Mouse (Mus musculus) hindbrain, embryonic 15.5 days (tissue): ENCODE results near the gene Fbxw5. TPM values are rescaled to one million over a fixed set of nuclear protein-coding genes. Genes with fewer than 3 reads are reported as not detected.

Experiments used
- ATAC-seq: fragments of 200-750 bp; cut with Nextera tagmentation; 2 replicates; pipeline ENCODE4 v1.8.0; 2017; ENCODE audit warnings: low read depth, moderate number of reproducible peaks, moderate TSS enrichment; ENCODE audit not compliant: low FRiP score
- H3K27ac ChIP-seq: fragments of 300-500 bp; sonication (generic); replicated peaks from 2 replicates; pipeline ENCODE4 v1.5.1; 2015; ENCODE audit warnings: mild to moderate bottlenecking, inconsistent platforms
- H3K27me3 ChIP-seq: fragments of 300-500 bp; sonication (generic); 2 replicates; pipeline ENCODE4 v1.6.1; 2015; ENCODE audit warnings: control low read depth, inconsistent platforms
- H3K36me3 ChIP-seq: fragments of 300-500 bp; sonication (generic); 2 replicates; pipeline ENCODE4 v1.6.1; 2015; ENCODE audit warnings: control low read depth, inconsistent platforms
- H3K4me1 ChIP-seq: fragments of 300-500 bp; sonication (generic); replicated peaks from 2 replicates; pipeline ENCODE4 v1.6.1; 2015; ENCODE audit warnings: control low read depth, inconsistent platforms
- H3K4me2 ChIP-seq: fragments of 300-500 bp; sonication (generic); 2 replicates; pipeline ENCODE4 v1.6.1; 2015; ENCODE audit warnings: moderate library complexity, mild to moderate bottlenecking, inconsistent platforms
- H3K4me3 ChIP-seq: fragments of 300-500 bp; sonication (generic); 2 replicates; pipeline ENCODE4 v1.5.1; 2015; ENCODE audit warnings: mild to moderate bottlenecking, inconsistent platforms
- H3K9ac ChIP-seq: fragments of 300-500 bp; sonication (generic); 2 replicates; pipeline ENCODE4 v1.6.1; 2015; ENCODE audit warnings: inconsistent platforms
- H3K9me3 ChIP-seq: fragments of 300-500 bp; sonication (generic); 2 replicates; pipeline ENCODE4 v1.6.1; 2016; ENCODE audit warnings: control low read depth, inconsistent platforms
- WGBS: fragments of 180-500 bp; shearing (Covaris S2); methylation state at CpG from one replicate; pipeline ENCODE4 v1.1.7; 2015; 5-methylcytosine and 5-hydroxymethylcytosine counted together
- polyA plus RNA-seq: library from polyadenylated mRNA; unstranded; fragments of >200 nt; fragmentation: Nextera tagmentation; extraction: Ambion mirVana; gene quantifications from 2 replicates; pipeline ENCODE4 v1.2.1, GENCODE M21; 2015

The Fbxw5 gene
- polyA plus RNA-seq, 1 experiment from 2014 or later: 143 TPM

DNA sequence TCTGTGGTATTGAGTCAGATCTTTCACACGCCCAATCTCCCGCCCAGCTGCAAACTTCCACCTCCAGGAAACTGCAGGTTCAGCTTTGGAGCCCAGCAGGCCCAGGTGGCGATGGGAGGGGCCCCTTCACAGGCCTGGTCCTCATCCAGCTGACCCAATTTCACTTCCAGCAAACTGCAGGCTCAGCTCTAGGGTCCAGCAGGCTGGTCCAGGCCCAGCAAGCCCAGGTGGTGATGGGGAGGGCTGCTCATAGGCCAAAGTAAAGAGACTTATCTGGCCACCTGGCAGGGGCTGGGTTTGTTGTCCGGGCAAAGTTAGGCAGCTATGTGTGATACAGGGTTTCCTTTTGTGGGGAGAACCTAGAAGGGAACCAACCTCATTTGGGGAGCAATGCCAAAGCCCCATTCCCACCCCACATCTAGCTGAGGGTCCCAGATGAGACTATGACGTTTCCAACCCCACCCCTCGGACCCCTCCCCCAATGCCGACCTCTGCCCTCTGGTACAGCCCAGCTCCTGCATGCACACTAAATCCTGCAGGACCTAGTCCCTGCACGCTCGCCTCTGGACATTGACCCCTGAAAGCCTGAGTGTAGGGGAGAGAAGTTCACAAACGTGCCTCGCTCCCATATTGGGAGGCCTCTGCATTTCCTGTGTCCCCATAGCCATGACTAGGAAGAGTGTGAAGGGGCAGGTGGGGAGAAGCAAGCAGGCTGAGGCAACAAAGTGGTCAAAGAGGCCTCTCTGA is 15.5 kb upstream of the Fbxw5 start:
- WGBS: 74% methylated on average over 11 of the region's 11 CpGs
- Histone ChIP-seq H3K4me2 (no peak overlapping the region), H3K9me3 (no peaks in the 10 kb centered on the region), H3K27ac (no peak overlapping the region), H3K27me3 (no peaks in the 10 kb centered on the region), H3K4me3 (no peak overlapping the region), H3K36me3 (no peaks in the 10 kb centered on the region), H3K9ac (no peak overlapping the region), H3K4me1 (no peaks in the 10 kb centered on the region)
- ATAC-seq: no peak

GRCm38 (mm10) chr2:25487965-25488670 is 12.4 kb upstream of the Fbxw5 start:
- Histone ChIP-seq H3K9ac (no peak overlapping the region), H3K4me3 (no peak overlapping the region), H3K27me3 (no peaks in the 10 kb centered on the region), H3K9me3 (no peaks in the 10 kb centered on the region), H3K4me2 (no peak overlapping the region), H3K27ac (no peak overlapping the region), H3K36me3 (no peaks in the 10 kb centered on the region), H3K4me1 (no peaks in the 10 kb centered on the region)
- ATAC-seq: no peak
- 76% methylated on average over 6 of the region's 6 CpGs for WGBS

- H3K4me3 ChIP-seq: no peak overlapping the region
- ATAC-seq: no peak
- no peak overlapping the region for H3K4me2 ChIP-seq
- no peaks in the 10 kb centered on the region for H3K9me3 ChIP-seq
- no peaks in the 10 kb centered on the region for H3K36me3 ChIP-seq
- no peak overlapping the region for H3K9ac ChIP-seq
- H3K4me1 ChIP-seq: no peaks in the 10 kb centered on the region
- no peak overlapping the region for H3K27ac ChIP-seq
- H3K27me3 ChIP-seq: no peaks in the 10 kb centered on the region
- 82% methylated on average over 7 of the region's 7 CpGs for WGBS
Observed at GRCm38 (mm10) chr2:25488671-25489068, 11.9 kb upstream of the Fbxw5 start.

- Histone ChIP-seq H3K9me3 (no peaks in the 10 kb centered on the region), H3K9ac (no peak overlapping the region), H3K4me1 (no peaks in the 10 kb centered on the region), H3K36me3 (no peaks in the 10 kb centered on the region), H3K4me2 (no peak overlapping the region), H3K27ac (no peak overlapping the region), H3K27me3 (no peaks in the 10 kb centered on the region), H3K4me3 (no peak overlapping the region)
- 86% methylated on average over 5 of the region's 5 CpGs for WGBS
- ATAC-seq: no peak
Observed at GRCm38 (mm10) chr2:25492988-25493387, 7.6 kb upstream of the Fbxw5 start.

DNA sequence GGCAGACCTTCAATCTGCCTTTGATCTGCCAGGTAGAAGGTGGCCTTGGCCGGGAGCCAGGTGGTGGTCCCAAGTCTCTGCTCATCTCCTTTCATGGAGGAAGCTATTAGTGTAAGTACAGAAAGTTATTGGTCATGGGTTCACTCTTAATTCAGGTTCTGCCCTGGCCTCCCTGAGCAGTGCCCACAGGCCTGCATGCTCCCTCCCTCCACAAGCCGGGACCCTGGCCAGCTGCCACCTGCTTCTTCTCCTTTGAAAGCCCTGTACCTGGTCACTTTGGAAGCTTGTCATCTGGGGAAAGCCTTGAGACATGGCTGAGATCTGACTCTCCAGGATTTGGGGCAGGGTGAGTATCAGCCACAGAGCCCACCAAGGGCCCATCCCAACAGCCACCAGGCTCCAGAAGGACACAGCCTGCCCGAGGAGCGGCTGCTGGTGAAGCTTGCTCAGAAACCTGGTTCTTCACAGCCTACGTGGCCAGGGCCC is 7.0 kb upstream of the Fbxw5 start, which contains the start of gene Lcn12:
Gene Lcn12 (minus strand): TSS at position 436 of the 486 bp plus-strand sequence.
- no peak within 1 kb of the TSS for H3K4me3 ChIP-seq
- H3K4me1 ChIP-seq: no peaks in the 10 kb centered on the region
- H3K36me3 ChIP-seq: no peaks in the 10 kb centered on the region
- no peak within 1 kb of the TSS for H3K4me2 ChIP-seq
- no peaks in the 10 kb centered on the region for H3K27me3 ChIP-seq
- no peak within 1 kb of the TSS for H3K9ac ChIP-seq
- H3K9me3 ChIP-seq: no peaks in the 10 kb centered on the region
- ATAC-seq: no peak
- no peak within 1 kb of the TSS for H3K27ac ChIP-seq
- 79% methylated on average over 5 of the region's 5 CpGs for WGBS

DNA sequence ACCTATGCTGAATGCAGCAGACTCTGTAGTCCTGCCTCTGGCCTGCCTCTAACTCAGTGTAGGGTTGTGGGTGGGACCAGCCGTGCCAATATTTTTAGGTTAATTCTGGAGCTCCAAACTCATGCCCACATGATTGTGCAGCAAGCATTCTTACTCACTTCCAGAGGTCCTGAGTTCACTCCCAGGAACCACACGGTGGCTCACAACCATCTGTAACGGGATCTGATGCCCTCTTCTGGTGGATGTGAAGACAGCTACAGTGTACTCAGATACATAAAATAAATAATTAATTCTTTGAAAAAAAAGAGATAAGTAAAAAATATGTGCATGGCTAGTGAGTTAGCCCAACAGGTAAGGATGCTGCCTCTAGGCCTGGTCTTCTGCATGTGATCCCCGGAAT is 4.1 kb upstream of the Fbxw5 start:
- WGBS: 44% methylated on average over 4 of the region's 4 CpGs
- Histone ChIP-seq H3K9ac (no peak overlapping the region), H3K9me3 (no peaks in the 10 kb centered on the region), H3K4me3 (no peak overlapping the region), H3K4me1 (peaks cover 10% of the 10 kb centered on the region), H3K4me2 (no peak overlapping the region), H3K36me3 (no peaks in the 10 kb centered on the region), H3K27ac (no peak overlapping the region), H3K27me3 (no peaks in the 10 kb centered on the region)
- ATAC-seq: no peak

- H3K4me1 ChIP-seq: peaks cover 20% of the 10 kb centered on the region
- WGBS: 70% methylated on average over 6 of the region's 6 CpGs
- ATAC-seq: no peak
- no peak overlapping the region for H3K9ac ChIP-seq
- no peaks in the 10 kb centered on the region for H3K27me3 ChIP-seq
- no peak overlapping the region for H3K4me2 ChIP-seq
- no peaks in the 10 kb centered on the region for H3K9me3 ChIP-seq
- H3K36me3 ChIP-seq: 0 out of 2 replicates have a peak, but pooled peaks cover 2% of the 10 kb centered on the region
- no peak overlapping the region for H3K4me3 ChIP-seq
- H3K27ac ChIP-seq: 0 out of 2 replicates have a peak overlapping the region, but pooled peaks have one; percentile 20
Observed at GRCm38 (mm10) chr2:25497846-25498575, 2.5 kb upstream of the Fbxw5 start.

DNA sequence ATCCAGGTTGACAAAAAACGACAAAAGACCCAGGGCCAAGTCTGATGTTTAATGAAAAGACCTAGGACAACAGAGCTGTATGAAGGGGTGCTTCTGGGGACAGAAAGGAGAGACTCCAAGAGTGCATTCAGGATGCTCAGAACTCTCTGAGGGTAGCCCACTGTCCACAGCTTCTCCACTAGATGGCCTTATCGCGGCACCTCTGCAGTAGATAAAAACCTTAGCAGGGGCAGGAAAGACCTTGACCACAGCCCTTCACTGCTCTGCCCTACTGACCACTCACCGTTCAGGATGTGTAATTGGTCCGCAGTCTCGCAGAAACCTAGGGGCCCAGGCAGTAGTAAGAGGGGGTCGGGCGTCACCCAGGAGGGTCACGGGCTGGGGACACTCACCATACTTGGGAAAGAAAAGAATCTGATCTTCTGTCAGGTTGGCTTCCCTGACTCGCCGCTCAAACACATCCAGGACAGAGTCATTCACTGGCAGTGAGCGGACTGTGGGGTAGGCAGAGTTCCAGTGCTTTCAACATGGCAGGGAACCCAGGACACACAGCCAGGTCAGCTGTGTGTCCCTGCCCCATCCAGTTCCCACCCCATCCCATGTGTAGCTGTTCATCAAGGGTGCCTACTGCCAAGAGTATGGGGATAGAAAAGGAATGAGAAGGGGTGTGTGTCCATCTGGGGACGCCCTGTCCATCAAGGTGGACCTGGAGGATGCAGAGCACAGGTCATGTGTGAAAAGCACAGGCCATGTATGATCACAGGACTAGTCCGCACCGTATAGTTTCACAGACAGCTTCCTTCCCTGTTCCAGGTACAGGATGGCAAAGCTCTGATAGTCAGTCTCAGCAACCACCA is 1.7 kb upstream of the Fbxw5 start:
- no peak for ATAC-seq
- H3K9me3 ChIP-seq: no peaks in the 10 kb centered on the region
- peaks cover 20% of the 10 kb centered on the region for H3K4me1 ChIP-seq
- no peak overlapping the region for H3K27ac ChIP-seq
- H3K9ac ChIP-seq: no peak overlapping the region
- H3K4me3 ChIP-seq: no peak overlapping the region
- no peaks in the 10 kb centered on the region for H3K27me3 ChIP-seq
- no peak overlapping the region for H3K4me2 ChIP-seq
- WGBS: 74% methylated on average over 15 of the region's 15 CpGs
- H3K36me3 ChIP-seq: peaks cover 3% of the 10 kb centered on the region; the same call in 1 of the 2 replicates

- Histone ChIP-seq H3K9me3 (no peaks in the 10 kb centered on the region), H3K4me2 (peak overlapping the region; percentile 67), H3K27me3 (no peaks in the 10 kb centered on the region), H3K27ac (peak overlapping the region; percentile 69), H3K4me1 (peaks cover 20% of the 10 kb centered on the region), H3K9ac (peak overlapping the region; percentile 43), H3K36me3 (peaks cover 13% of the 10 kb centered on the region; the same call in 1 of the 2 replicates), H3K4me3 (peak overlapping the region; percentile 89)
- peak; percentile 25 for ATAC-seq
- 76% methylated on average over 6 of the region's 6 CpGs for WGBS
Observed at GRCm38 (mm10) chr2:25500071-25500575, 427 bp upstream of the Fbxw5 start.

DNA sequence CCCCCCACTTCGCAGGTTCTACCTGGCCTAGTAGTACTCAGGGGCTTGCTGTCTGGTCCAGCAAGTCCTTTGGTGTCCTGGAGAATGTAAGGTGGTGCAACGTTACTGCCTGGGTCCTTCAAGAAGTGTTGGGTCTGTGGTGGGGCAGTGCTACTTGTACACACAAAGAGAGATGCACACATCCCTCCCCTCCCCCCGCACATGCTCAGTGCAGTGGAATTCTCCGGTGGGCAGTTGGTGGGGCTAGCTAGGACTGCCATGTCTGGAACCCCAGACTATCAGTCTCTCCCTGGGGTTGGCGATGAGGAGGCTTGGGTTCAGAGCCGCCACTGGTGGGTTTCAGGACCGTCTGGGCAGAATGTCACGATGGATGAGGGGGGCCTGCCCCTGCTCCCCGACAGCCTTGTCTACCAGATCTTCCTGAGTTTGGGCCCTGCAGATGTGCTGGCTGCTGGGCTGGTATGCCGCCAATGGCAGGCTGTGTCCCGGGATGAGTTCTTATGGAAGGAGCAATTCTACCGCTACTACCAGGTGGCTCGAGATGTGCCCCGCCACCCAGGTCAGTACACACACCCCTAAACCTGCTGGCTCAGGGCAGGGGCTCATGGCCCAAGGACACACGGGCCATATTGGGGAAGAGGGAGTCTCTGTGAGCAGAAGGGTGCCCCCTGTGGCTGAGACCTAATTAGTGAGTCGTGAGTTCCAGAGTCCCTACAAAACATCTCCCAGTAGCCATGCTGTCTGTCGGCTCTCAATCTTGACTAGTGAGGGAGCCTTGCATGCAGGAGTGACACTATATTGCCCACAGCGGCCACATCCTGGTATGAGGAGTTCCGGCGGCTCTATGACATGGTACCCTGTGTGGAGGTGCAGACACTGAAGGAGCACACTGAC is 1.3 kb downstream of the Fbxw5 start, which contains the start of gene C8g:
Gene C8g (minus strand): TSS at position 127 of the 894 bp plus-strand sequence.
- Histone ChIP-seq H3K36me3 (peaks cover 17% of the 10 kb centered on the region; the same call in 1 of the 2 replicates), H3K9me3 (no peaks in the 10 kb centered on the region), H3K4me1 (peaks cover 20% of the 10 kb centered on the region), H3K4me2 (peak within 1 kb of the TSS; percentile 97), H3K4me3 (peak within 1 kb of the TSS; percentile 89), H3K27me3 (no peaks in the 10 kb centered on the region), H3K9ac (peak within 1 kb of the TSS; percentile 94), H3K27ac (peak within 1 kb of the TSS; percentile 86)
- ATAC-seq: no peak
- 76% methylated on average over 20 of the region's 20 CpGs for WGBS
